Mouse (Mus musculus) forebrain, embryonic 14.5 days (tissue): ENCODE measurements around the gene Smlr1. TPM values are rescaled to one million over a fixed set of nuclear protein-coding genes. Genes with fewer than 3 reads are reported as not detected.

Source experiments
- ATAC-seq: fragments of 200-750 bp; cut with Nextera tagmentation; 2 replicates; pipeline ENCODE4 v1.8.0; 2017; ENCODE audit warnings: mild to moderate bottlenecking, moderate library complexity
- DNase-seq: peaks from one replicate; pipeline ENCODE4 v3.0.0-alpha.2; 2015; ENCODE audit warnings: low spot score
- H3K27ac ChIP-seq: fragments of 300-500 bp; sonication (generic); 2 replicates; pipeline ENCODE4 v1.5.1; 2014; ENCODE audit warnings: low read depth, mild to moderate bottlenecking, control low read depth, low read length, moderate library complexity
- H3K27me3 ChIP-seq: fragments of 300-500 bp; sonication (generic); replicated peaks from 2 replicates; pipeline ENCODE4 v1.6.1; 2014; ENCODE audit warnings: low read length, control low read depth, mixed read lengths; ENCODE audit not compliant: control insufficient read depth, insufficient read depth
- H3K36me3 ChIP-seq: fragments of 300-500 bp; sonication (generic); 2 replicates; pipeline ENCODE4 v1.6.1; 2014; ENCODE audit warnings: low read length, control low read depth; ENCODE audit not compliant: control insufficient read depth, insufficient read depth
- H3K4me1 ChIP-seq: fragments of 300-500 bp; sonication (generic); 2 replicates; pipeline ENCODE4 v1.6.1; 2014; ENCODE audit warnings: antibody characterized with exemption, low read length, control low read depth; ENCODE audit not compliant: control insufficient read depth, insufficient read depth
- H3K4me2 ChIP-seq: fragments of 300-500 bp; sonication (generic); 2 replicates; pipeline ENCODE4 v1.6.1; 2014; ENCODE audit warnings: mild to moderate bottlenecking, control low read depth, low read length
- H3K4me3 ChIP-seq: fragments of 300-500 bp; sonication (generic); 2 replicates; pipeline ENCODE4 v1.5.1; 2014; ENCODE audit warnings: low read depth, low read length, control low read depth
- H3K9ac ChIP-seq: fragments of 300-500 bp; sonication (generic); 2 replicates; pipeline ENCODE4 v1.6.1; 2014; ENCODE audit warnings: mild to moderate bottlenecking, low read length, control low read depth, moderate library complexity
- H3K9me3 ChIP-seq: fragments of 300-500 bp; sonication (generic); replicated peaks from 2 replicates; pipeline ENCODE4 v1.6.1; 2016; ENCODE audit warnings: low read length, control low read depth, mixed read lengths; ENCODE audit not compliant: control insufficient read depth
- WGBS: fragments of 180-500 bp; shearing (Covaris S2); extraction: QIAGEN DNeasy Blood & Tissue Kit; methylation state at CpG from one replicate; pipeline ENCODE4 v1.1.7; 2014; 5-methylcytosine and 5-hydroxymethylcytosine counted together
- polyA plus RNA-seq: library from polyadenylated mRNA; unstranded; fragments of >200 nt; fragmentation: Nextera tagmentation; extraction: Ambion mirVana; gene quantifications from 2 replicates; pipeline ENCODE4 v1.2.1, GENCODE M21; 2014

Gene Smlr1
- polyA plus RNA-seq, 1 experiment from 2014 or later = not detected

DNA sequence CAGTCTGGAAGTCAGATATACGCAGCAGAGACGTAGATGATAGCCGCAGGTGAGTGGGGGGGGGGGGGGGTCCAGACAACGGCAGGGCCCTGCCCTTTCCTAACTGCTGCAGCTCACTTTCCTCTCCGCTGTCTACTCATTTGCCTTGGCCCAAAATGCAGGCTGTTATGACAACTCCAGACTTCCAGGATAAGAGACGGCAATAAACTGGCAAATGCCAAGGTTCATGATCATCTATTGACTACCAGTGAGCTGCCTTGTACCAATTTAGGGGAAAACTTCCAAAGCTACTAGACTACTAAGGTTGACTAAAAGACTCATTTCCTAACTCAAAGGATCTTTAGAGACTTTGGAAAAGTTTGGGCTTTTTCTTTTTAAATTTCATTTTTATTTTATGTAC, 554 bp upstream of the Smlr1 start:
- no peak for DNase-seq
- ATAC-seq = no peak
- Histone ChIP-seq H3K9ac (no peak overlapping the region), H3K27ac (no peak overlapping the region), H3K36me3 (no peaks in the 10 kb centered on the region), H3K4me3 (no peak overlapping the region), H3K4me2 (no peak overlapping the region), H3K27me3 (no peaks in the 10 kb centered on the region), H3K4me1 (no peaks in the 10 kb centered on the region), H3K9me3 (no peaks in the 10 kb centered on the region)
- 94% methylated on average over 6 of the region's 6 CpGs for WGBS

DNA sequence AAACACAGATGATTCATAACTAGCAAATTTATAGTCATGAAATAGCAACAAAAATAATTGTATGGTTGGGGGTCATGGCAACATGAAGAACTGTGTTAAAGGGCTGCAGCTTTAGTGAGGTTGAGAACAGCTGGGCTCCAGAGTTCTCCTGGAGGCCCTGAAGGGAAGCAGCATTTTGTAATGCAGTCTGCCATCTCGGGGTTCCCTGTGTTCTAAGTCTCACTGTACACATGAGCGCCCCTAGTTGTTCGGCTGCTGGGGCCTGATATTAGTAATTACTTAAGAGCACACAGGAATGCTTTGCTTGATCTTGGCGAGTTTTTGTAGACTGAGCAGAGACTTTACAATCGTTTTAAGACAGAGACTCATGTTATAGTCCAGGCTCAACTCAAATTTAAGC, 1.6 kb downstream of the Smlr1 start:
- no peak for ATAC-seq
- no peaks in the 10 kb centered on the region for H3K36me3 ChIP-seq

GRCm38 (mm10) chr10:25533513-25534246, 2.4 kb downstream of the Smlr1 start:
- no peaks in the 10 kb centered on the region for H3K9me3 ChIP-seq
- ATAC-seq = no peak
- 87% methylated on average over 9 of the region's 9 CpGs for WGBS
- no peak for DNase-seq
- no peaks in the 10 kb centered on the region for H3K27me3 ChIP-seq
- H3K4me1 ChIP-seq = no peaks in the 10 kb centered on the region
- H3K9ac ChIP-seq = no peak overlapping the region
- H3K27ac ChIP-seq = no peak overlapping the region
- no peak overlapping the region for H3K4me3 ChIP-seq
- H3K36me3 ChIP-seq = no peaks in the 10 kb centered on the region
- H3K4me2 ChIP-seq = no peak overlapping the region

More for the DNA sequence above, 1.6 kb downstream of the Smlr1 start:
- DNase-seq = no peak
- WGBS = 85% methylated on average over 5 of the region's 5 CpGs
- Histone ChIP-seq H3K9me3 (no peaks in the 10 kb centered on the region), H3K4me2 (no peak overlapping the region), H3K4me1 (no peaks in the 10 kb centered on the region), H3K27ac (no peak overlapping the region), H3K27me3 (no peaks in the 10 kb centered on the region), H3K4me3 (no peak overlapping the region), H3K9ac (no peak overlapping the region)

DNA sequence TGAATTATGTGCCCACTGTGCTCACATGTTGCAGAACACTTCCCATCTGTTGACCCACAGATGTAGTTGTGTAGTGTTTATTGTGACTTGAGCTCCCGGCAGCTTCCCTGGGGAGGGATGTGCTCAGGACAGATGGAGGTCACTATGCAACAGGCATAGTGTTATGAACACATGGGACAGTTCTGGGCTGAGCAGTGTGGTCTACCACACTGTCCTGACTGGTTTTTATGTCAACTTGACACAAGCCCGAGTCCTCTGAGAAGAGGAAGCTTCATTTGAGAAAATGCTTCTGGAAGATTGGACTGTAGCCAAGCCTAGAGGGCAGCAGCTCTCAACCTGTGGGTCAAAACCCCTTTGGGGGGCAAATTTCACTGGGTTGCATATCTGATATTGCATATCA, 3.0 kb downstream of the Smlr1 start:
- no peaks in the 10 kb centered on the region for H3K27me3 ChIP-seq
- no peak overlapping the region for H3K9ac ChIP-seq
- no peak overlapping the region for H3K27ac ChIP-seq
- DNase-seq = no peak
- WGBS = 89% methylated on average over 2 of the region's 2 CpGs
- H3K36me3 ChIP-seq = no peaks in the 10 kb centered on the region
- no peak for ATAC-seq
- no peaks in the 10 kb centered on the region for H3K9me3 ChIP-seq
- no peaks in the 10 kb centered on the region for H3K4me1 ChIP-seq
- no peak overlapping the region for H3K4me3 ChIP-seq
- H3K4me2 ChIP-seq = no peak overlapping the region

DNA sequence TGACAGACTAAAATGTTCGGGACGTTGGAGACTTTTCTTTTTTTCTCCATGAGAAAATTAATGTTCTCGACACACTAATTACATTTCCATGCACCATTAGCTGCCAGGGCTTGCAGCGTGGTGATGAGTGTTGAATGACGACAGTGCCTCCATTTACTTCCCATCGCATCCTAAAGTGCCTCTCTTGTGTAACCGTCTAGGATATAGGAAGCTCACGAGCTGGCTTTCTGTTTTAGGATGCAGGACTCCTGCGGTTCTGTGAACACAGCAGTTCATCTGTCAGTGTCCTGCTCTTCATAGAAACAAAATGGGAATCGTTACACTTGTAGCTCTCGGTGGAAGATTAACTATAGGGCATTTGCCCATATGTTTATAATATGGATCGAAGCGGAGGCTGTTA, 4.7 kb downstream of the Smlr1 start:
- 70% methylated on average over 13 of the region's 13 CpGs for WGBS
- Histone ChIP-seq H3K4me3 (no peak overlapping the region), H3K27ac (no peak overlapping the region), H3K9ac (no peak overlapping the region), H3K9me3 (no peaks in the 10 kb centered on the region), H3K27me3 (no peaks in the 10 kb centered on the region), H3K36me3 (no peaks in the 10 kb centered on the region), H3K4me2 (no peak overlapping the region), H3K4me1 (no peaks in the 10 kb centered on the region)
- ATAC-seq = no peak
- DNase-seq = no peak

DNA sequence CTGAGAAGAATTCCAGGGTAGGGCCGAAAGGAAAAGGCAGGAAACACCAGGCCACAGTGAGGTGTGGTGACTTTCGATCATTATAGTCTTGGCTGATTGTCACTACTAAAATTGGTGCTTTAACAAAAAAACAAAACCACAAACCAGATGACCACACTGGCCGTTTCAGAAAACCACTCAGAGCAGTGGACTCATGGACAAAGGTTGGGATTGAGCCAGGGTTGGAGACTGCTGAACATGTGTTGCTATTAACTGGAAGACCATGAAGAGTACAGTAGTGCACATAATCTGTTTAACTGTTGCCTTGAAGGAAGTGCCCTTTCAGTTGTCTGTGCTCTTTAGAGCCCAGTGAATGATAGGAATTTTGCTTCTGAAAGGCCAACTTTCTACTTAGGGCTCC, 8.9 kb downstream of the Smlr1 start:
- H3K9ac ChIP-seq = no peak overlapping the region
- 87% methylated on average over 3 of the region's 3 CpGs for WGBS
- no peaks in the 10 kb centered on the region for H3K36me3 ChIP-seq
- H3K4me3 ChIP-seq = no peak overlapping the region
- H3K27me3 ChIP-seq = no peaks in the 10 kb centered on the region
- H3K27ac ChIP-seq = no peak overlapping the region
- H3K4me2 ChIP-seq = no peak overlapping the region
- no peaks in the 10 kb centered on the region for H3K4me1 ChIP-seq
- no peaks in the 10 kb centered on the region for H3K9me3 ChIP-seq
- ATAC-seq (no peak), DNase-seq (no peak)

GRCm38 (mm10) chr10:25526622-25527021, 9.4 kb downstream of the Smlr1 start:
- no peak overlapping the region for H3K27ac ChIP-seq
- WGBS = 93% methylated on average over 4 of the region's 4 CpGs
- H3K27me3 ChIP-seq = no peaks in the 10 kb centered on the region
- H3K36me3 ChIP-seq = no peaks in the 10 kb centered on the region
- no peaks in the 10 kb centered on the region for H3K4me1 ChIP-seq
- no peaks in the 10 kb centered on the region for H3K9me3 ChIP-seq
- no peak overlapping the region for H3K4me2 ChIP-seq
- DNase-seq = no peak
- no peak overlapping the region for H3K4me3 ChIP-seq
- ATAC-seq = no peak
- H3K9ac ChIP-seq = no peak overlapping the region

DNA sequence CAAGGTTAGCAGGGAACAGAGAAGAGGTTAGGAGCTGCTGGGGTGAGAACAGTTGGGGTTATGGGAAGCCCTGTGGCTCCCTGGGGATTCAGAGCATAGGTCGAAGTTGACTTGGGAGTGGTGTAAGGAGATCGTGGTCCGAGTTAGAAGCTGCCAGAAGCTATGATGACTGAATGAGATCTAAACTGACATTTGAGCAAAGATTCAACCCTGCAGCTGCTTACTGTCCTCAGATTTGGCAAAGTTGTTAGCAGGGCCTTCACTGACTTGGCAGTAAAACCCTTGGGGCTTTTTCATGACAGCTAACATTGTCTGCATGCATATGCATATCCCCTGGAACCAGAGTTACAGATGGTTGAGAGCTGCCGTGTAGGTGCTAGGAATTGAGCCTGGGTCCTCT, 9.9 kb downstream of the Smlr1 start:
- Histone ChIP-seq H3K9me3 (no peaks in the 10 kb centered on the region), H3K27ac (no peak overlapping the region), H3K9ac (no peak overlapping the region), H3K36me3 (no peaks in the 10 kb centered on the region), H3K4me2 (no peak overlapping the region), H3K4me3 (no peak overlapping the region), H3K4me1 (no peaks in the 10 kb centered on the region), H3K27me3 (no peaks in the 10 kb centered on the region)
- WGBS = 93% methylated on average over 4 of the region's 4 CpGs
- no peak for DNase-seq
- ATAC-seq = no peak

DNA sequence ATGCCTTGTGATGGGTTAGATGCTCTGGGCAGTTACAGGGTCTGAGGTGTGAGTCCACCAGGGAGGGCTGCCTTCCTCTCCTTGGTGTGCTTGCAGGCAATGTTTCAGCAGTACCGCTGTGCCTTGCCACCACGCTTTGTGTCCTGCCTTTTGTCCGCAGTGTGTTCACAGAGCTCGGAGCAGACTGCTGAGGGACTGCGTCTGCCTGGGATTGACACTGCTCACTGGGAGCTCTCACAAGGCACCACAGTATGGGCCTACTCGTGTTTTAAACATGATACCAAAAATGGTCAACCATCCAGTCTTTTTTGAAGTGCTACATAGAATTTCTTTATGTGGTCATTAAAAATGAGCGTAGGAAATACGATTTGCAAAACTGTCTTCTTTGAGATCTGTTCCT, 12.3 kb downstream of the Smlr1 start:
- Histone ChIP-seq H3K9me3 (no peaks in the 10 kb centered on the region), H3K27ac (no peak overlapping the region), H3K9ac (no peak overlapping the region), H3K4me1 (no peaks in the 10 kb centered on the region), H3K4me2 (no peak overlapping the region), H3K4me3 (no peak overlapping the region), H3K27me3 (no peaks in the 10 kb centered on the region), H3K36me3 (no peaks in the 10 kb centered on the region)
- ATAC-seq (no peak), DNase-seq (no peak)
- WGBS = 75% methylated on average over 8 of the region's 8 CpGs
